Mouse (Mus musculus) Patski (cell line): Measurements from ENCODE around the gene Mst1r. TPM values are rescaled to one million over a fixed set of nuclear protein-coding genes. Genes with fewer than 3 reads are reported as not detected.

Experiments
- ATAC-seq: fragments of 100-300 bp; one replicate; pipeline ENCODE4 v1.8.0; 2021
- CTCF ChIA-PET: fragments of 350-600 bp; sonication (Branson Sonifier 250); formaldehyde crosslinking; loops from one replicate; lab custom pipeline; 2022; ENCODE audit warnings: inconsistent platforms; lab: Charles Lee
- POLR2A ChIA-PET: fragments of 350-600 bp; sonication (Branson Sonifier 250); formaldehyde crosslinking; loops from one replicate; lab custom pipeline; 2022; ENCODE audit warnings: antibody characterized with exemption, inconsistent platforms; lab: Charles Lee
- DNase-seq: peaks from one replicate; pipeline ENCODE4 v3.0.0-alpha.2; 2011; ENCODE audit warnings: low read depth, low spot score
- H3K27me3 ChIP-seq: fragments of 371-371 bp; one replicate; pipeline ENCODE4 v1.5.1; 2021
- CTCF ChIP-seq: fragments of 100-300 bp; IDR thresholded peaks from one replicate; pipeline ENCODE4 v1.5.1; 2021
- in situ Hi-C: fragments of 300-500 bp; cut with MboI; formaldehyde crosslinking; loops from 3 replicates; pipeline ENCODE4 v1.11.1; 2018; ENCODE audit warnings: low pct_unique_long_range_greater_than_20kb, mixed read lengths
- polyA plus RNA-seq: library from polyadenylated mRNA; unstranded; gene quantifications from one replicate; pipeline ENCODE4 v1.2.3, GENCODE M21; 2021

Mst1r gene
- polyA plus RNA-seq, 1 experiment from 2014 or later, result 0.12 TPM

DNA sequence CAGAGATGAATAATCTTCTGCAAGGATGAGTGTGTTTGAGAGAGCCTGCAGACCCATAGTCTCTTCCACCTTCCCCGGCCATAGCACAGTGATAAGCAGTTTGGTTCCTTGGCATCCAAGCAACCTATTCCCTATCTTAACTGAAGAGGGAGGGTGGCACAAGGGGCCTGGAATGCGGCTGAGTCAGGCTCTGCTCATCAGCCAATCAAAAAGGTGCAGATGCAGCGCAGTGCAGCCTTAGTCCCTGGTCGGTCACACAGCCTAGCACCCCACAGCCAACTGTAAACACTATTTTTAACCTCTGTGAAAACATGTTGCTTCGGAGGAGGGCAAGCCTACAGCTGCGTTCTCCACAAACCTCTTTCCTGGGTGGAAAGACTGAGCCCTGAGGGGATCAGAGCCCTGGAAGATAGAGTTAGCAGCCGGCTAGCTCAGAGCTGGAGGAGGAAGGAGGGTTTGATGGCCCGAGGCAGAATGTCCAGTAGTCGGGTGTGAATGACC lies 20.3 kb downstream of the Mst1r start:
- no peak for TF ChIP-seq CTCF
- CTCF ChIA-PET, result interaction anchor here (4.2 kb wide), 1 partner anchor 22 kb away, joined by 17 read pairs; no protein-coding TSS in a partner anchor
- ATAC-seq (no peak), DNase-seq (no peak)
- POLR2A ChIA-PET, result interaction anchor here (0.6 to 1.4 kb wide), 2 partner anchors 13 to 16 kb away, joined by 3 read pairs; no protein-coding TSS in a partner anchor
- peaks cover 10% of the 10 kb centered on the region for H3K27me3 ChIP-seq
- in situ Hi-C loops, result no loop called here

DNA sequence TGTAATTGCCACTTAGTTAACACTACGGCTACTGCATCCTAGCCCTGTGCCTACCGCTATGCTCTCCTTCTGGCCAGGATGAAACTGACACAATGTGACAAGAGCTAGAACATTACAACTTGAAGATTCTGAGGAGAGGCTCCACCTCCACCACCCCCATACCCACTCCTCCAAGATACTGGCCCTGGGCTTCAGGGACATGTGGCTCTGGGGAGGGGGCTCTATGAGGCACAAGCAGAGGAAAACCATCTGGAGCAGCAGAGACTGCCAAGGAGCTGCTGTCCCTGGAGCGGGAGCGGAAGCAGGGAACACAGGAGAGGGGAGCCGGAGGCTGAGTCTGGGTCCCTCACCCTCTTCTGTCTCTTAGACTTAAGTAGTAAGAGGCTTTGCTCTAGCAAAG lies 21.1 kb downstream of the Mst1r start:
- ATAC-seq (no peak), DNase-seq (no peak)
- ChIA-PET CTCF (no interaction called here), POLR2A (interaction anchor here (1.4 kb wide), 1 partner anchor 12 kb away, joined by 3 read pairs; no protein-coding TSS in a partner anchor)
- in situ Hi-C loops, result no loop called here
- peaks cover 12% of the 10 kb centered on the region for H3K27me3 ChIP-seq
- no peak for TF ChIP-seq CTCF

DNA sequence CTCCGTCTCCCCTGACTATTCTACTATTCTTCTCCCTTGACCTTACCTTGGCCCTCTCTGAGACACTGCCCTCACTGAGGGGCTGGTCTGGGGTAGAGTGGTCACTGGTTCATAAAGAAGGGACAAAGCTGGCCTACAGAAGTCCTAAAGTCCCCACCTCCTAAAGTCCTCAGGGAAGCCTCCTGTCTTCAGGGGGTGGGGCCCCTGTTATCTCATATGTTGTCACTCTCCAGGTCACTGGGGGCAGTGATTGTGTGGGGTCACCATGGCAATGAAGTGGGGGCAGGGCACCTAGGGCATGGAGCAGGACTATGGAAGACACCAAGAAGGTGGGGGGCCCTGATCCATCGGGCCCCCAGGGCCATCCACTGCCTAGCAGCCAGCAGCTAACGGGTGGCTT lies 21.5 kb downstream of the Mst1r start, which contains the start of gene Actl11:
Gene Actl11 (plus strand): TSS at position 301 of the 400 bp plus-strand sequence.
- TF ChIP-seq CTCF, result no peak
- in situ Hi-C loops, result no loop called here
- CTCF ChIA-PET, result no interaction called here
- ATAC-seq (no peak), DNase-seq (no peak)
- peaks cover 16% of the 10 kb centered on the region for H3K27me3 ChIP-seq
- POLR2A ChIA-PET, result no interaction called here

DNA sequence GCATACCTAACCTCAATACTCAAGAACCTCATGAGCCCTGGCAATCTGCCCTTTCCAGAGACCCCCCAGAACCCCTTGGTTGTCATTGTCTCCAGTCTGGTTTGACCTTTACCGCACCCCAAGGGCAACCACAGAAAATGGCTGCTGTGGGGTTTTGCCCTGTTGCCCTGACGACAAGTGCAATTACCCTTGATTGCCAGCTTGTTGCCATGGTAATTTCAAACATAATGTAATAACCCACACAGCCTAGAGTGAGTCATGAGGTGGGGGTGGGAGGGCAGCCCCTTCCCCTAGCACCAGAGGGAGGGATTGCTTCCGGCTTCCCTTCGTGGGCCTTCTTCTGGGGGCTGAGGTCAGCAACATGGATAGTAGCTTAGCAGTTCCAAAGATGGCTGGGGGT lies 25.5 kb downstream of the Mst1r start:
- ChIA-PET POLR2A (interaction anchor here (1.3 kb wide), 1 partner anchor 24 kb away, joined by 3 read pairs; no protein-coding TSS in a partner anchor), CTCF (interaction anchor here (0.9 to 1.6 kb wide), 2 partner anchors 10 to 25 kb away, joined by 3 read pairs; no protein-coding TSS in a partner anchor)
- TF ChIP-seq CTCF, result no peak
- ATAC-seq, result no peak
- DNase-seq, result no peak
- in situ Hi-C loops, result no loop called here
- peaks cover 21% of the 10 kb centered on the region for H3K27me3 ChIP-seq

DNA sequence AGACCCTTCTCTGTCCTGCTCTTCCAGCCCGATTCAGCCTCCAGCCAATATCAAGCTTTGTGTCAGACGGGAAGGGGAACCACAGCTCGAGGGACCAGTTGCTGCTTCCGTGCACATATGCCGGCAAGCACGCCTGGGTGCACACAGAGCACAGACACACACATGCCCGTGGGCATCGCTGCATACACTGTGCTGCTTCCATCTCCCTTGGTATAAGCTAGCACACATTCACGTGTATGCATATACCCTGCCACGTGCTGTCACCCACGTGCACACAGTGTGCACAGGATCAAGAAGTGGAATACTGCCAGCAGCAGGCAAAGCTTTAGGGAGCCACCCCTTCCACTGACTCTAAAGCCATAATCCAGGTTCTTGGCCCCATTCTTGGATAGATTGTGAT lies 27.5 kb downstream of the Mst1r start:
- ATAC-seq, result no peak
- no peak for TF ChIP-seq CTCF
- in situ Hi-C loops, result no loop called here
- no peak for DNase-seq
- POLR2A ChIA-PET, result no interaction called here
- H3K27me3 ChIP-seq, result peaks cover 24% of the 10 kb centered on the region
- CTCF ChIA-PET, result no interaction called here

DNA sequence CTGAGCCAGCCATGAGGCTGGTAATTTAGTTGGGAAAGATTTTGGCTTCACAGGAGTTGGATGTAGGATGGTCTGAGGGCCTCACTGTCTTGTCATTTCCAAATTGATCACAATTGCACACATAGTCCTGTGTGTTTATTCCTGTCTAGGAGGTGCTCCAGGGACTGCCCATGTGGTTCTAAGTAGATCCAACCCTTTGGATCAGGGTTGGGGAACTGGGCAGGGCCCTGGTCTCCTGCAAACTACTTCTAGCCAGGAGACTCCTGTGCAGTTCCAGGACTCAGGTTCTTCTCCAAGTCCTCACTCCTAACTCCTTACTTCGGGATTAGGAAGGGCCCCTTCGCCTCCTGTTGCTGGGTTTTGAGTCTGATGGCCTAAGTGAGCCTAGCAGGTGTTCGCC lies 28.7 kb downstream of the Mst1r start, which contains the start of gene Camkv:
Gene Camkv (plus strand): TSS at position 301 of the 400 bp plus-strand sequence.
- peaks cover 31% of the 10 kb centered on the region for H3K27me3 ChIP-seq
- ATAC-seq (no peak), DNase-seq (no peak)
- ChIA-PET CTCF (no interaction called here), POLR2A (no interaction called here)
- TF ChIP-seq CTCF, result no peak
- in situ Hi-C loops, result no loop called here

DNA sequence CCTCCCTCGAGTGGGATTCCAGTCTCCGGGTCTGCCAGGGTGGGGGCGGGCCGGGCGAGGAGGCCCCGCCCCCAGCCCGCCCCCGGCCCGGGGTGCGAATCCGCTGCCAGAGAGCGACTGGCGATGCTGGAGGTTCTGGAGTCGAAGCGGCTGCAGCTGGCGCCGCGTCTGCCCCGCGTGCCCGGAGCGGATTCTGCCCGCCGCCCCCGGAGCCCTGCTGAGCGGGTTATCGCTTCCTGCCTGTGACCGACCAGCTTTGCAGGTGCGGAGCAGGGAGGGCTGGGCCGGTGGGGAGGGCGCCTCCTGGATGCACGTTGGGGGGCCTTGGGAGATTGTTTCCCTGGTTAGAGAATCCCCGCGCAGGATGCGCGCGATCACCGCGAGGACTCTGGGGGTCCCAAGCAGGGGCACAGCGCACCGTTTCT lies 29.1 kb downstream of the Mst1r start:
- CTCF ChIA-PET, result no interaction called here
- DNase-seq, result no peak

DNA sequence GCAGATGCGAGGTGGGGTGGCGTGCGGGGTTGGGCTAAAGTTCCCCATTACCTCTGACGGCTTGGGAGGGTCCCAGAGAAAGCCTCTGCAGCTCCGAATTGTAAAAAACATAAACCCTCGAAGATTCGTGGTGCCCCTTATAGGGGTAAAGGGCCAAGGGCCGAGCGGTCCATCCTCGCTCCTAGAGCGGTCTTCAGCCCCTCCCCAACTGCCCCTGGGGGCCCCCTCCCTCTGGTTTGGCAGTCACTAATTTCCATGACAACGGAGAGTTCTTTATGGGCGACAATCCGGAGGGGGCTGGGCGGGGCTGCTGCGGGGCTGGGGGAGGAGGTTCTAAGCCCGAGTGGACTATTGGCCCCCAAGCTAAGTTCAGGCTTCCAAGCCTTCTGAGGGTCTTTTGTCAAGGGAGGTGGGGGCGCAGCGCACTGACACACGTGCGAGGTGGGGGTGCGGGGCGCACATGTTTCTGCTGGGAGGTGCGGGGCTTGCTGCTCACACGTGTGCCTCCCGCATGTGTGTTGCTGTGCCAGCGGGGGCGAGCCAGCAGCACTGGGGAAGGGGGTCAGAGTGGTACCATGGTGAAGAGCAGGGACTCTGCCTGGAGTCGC lies 29.6 kb downstream of the Mst1r start:
- CTCF ChIA-PET, result no interaction called here
- in situ Hi-C loops, result no loop called here
- H3K27me3 ChIP-seq, result peaks cover 37% of the 10 kb centered on the region
- DNase-seq (no peak), ATAC-seq (no peak)
- no peak for TF ChIP-seq CTCF
- POLR2A ChIA-PET, result no interaction called here

More for the DNA sequence above, 29.1 kb downstream of the Mst1r start:
- no peak for TF ChIP-seq CTCF
- no peak for ATAC-seq
- H3K27me3 ChIP-seq, result peaks cover 32% of the 10 kb centered on the region
- in situ Hi-C loops, result no loop called here
- POLR2A ChIA-PET, result no interaction called here

DNA sequence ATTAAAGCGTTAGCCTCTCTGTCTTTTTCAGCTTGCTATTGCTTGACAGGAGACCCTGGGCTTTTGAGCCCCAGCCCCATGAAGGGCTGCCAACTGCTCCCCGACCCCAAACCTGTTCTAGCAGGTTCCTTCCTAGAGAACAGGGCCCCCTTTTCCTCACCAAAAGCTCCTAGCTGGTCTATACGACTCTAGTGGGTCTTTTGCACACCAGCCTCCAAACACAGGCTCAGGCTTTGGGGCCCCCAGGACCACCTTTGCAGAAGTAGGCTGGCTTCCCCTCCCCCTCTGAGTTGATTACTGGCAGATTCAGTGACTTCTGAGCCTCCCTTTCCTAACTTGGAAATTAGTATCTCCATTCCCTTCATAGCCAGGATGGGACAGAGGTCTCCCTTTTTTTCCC lies 30.2 kb downstream of the Mst1r start:
- ChIA-PET POLR2A (no interaction called here), CTCF (no interaction called here)
- no peak for DNase-seq
- in situ Hi-C loops, result no loop called here
- H3K27me3 ChIP-seq, result peaks cover 38% of the 10 kb centered on the region
- no peak for ATAC-seq
- TF ChIP-seq CTCF, result no peak

DNA sequence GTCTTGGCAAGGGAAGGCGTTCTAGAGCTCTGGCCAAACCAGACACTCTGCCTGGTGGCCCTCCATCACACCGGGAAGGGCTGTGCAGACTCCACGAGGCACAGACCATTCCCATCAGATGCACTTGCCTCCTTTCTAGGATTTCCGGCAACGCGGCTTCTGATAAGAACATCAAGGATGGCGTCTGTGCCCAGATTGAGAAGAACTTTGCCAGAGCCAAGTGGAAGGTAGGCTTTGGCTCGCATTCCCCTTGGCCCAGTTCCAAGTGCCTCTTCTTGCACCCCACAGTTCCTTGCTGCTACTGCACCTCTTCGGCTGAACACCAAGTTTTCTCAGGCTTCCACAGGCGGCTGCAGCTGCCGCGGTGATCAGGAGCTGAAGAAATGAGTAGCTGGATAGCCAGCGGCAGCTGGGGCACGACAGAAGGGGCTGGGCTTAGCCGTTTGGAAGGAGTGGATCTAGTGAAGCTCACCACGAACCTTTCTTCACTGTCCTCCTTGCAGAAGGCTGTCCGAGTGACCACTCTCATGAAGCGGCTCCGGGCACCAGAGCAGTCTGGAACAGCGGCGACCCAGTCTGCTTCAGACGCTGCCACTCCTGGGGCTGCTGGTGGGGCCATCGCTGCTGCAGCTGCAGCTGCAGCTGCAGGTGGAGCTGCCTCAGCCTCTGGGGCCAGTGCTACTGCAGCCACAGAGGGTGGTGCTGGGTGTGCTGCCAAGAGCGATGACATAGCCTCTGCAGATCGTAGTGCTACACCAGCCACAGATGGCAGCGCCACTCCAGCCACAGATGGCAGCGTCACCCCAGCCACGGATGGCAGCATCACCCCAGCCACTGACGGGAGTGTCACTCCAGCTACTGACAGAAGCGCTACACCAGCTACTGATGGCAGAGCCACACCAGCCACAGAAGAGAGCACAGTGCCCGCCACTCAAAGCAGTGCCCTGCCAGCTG lies 40.8 kb downstream of the Mst1r start:
- ATAC-seq, result no peak
- CTCF ChIA-PET, result interaction anchor here (1.4 kb wide), 1 partner anchor 43 kb away, joined by 4 read pairs; no protein-coding TSS in a partner anchor
- DNase-seq, result no peak
- in situ Hi-C loops, result no loop called here
- peaks cover 23% of the 10 kb centered on the region for H3K27me3 ChIP-seq
- TF ChIP-seq CTCF, result no peak
- POLR2A ChIA-PET, result no interaction called here
